13 mouse cellular contexts compared by ENCODE assay signal in genomic region chr19:4230415-4230814, GRCm38 (mm10). TPM values are rescaled to one million over a fixed set of nuclear protein-coding genes. Genes with fewer than 3 reads are reported as not detected.
DNase-seq lines count a peak whose midpoint lies in the region; ATAC-seq lines count a peak whose summit lies in the region.
"Had no signal": no experiment of that assay in that cellular context is flagged by ENCODE, and none has a peak within 500 bp of the region (broad histone marks: within the 10 kb centered on the region; RNA-seq: fewer than 3 reads in every experiment).

No protein-coding gene starts in this region.

- H3K27me3 ChIP-seq in heart, embryonic 15.5 days = 0 out of 2 replicates have a peak, but pooled peaks cover 6% of the 10 kb centered on the region
- H3K27me3 ChIP-seq in stomach, embryonic 15.5 days (replicated peaks) = no peaks in the 10 kb centered on the region
- peaks cover 10% of the 10 kb centered on the region for H3K27me3 ChIP-seq in forebrain, embryonic 16.5 days (replicated peaks; ENCODE audit: control insufficient read depth, insufficient read depth, low read length)
- no peaks in the 10 kb centered on the region for H3K27me3 ChIP-seq in forebrain, embryonic 11.5 days (ENCODE audit: control insufficient read depth, insufficient read depth, low read length)

- H3K27ac ChIP-seq in heart, embryonic 15.5 days = 0 out of 2 replicates have a peak overlapping the region, but pooled peaks have one; percentile 7
- H3K27ac ChIP-seq in stomach, embryonic 15.5 days = peak overlapping the region; percentile 61
- H3K27ac ChIP-seq in forebrain, embryonic 16.5 days (ENCODE audit: low read length) = no peak overlapping the region
- H3K27ac ChIP-seq in forebrain, embryonic 11.5 days (ENCODE audit: low read depth, low read length) = no peak overlapping the region
- H3K27ac ChIP-seq: neural tube, embryonic 12.5 days had no signal

- ATAC-seq in heart, embryonic 15.5 days (replicated peaks; ENCODE audit: insufficient number of reproducible peaks, insufficient read depth, low FRiP score, low read depth) = no peak
- no peak for ATAC-seq in stomach, embryonic 15.5 days (ENCODE audit: insufficient read depth, low FRiP score, low read depth)
- ATAC-seq in forebrain, embryonic 16.5 days = no peak
- no peak for ATAC-seq in forebrain, embryonic 11.5 days (replicated peaks; ENCODE audit: low FRiP score)
- ATAC-seq: forebrain, embryonic 14.5 days had no signal

- intact Hi-C loops in heart, postnatal 36 days (cut with DNase I) = no loop called here

- H3K4me1 ChIP-seq in heart, embryonic 15.5 days (replicated peaks) = peaks cover 16% of the 10 kb centered on the region
- peaks cover 29% of the 10 kb centered on the region for H3K4me1 ChIP-seq in stomach, embryonic 15.5 days
- peaks cover 11% of the 10 kb centered on the region for H3K4me1 ChIP-seq in forebrain, embryonic 16.5 days (replicated peaks; ENCODE audit: control insufficient read depth, insufficient read depth, low read length)
- H3K4me1 ChIP-seq in forebrain, embryonic 11.5 days (replicated peaks; ENCODE audit: control insufficient read depth, insufficient read depth, low read length) = no peaks in the 10 kb centered on the region; the same call in 1 of the 2 replicates

- no peaks in the 10 kb centered on the region for H3K9me3 ChIP-seq in heart, embryonic 15.5 days (replicated peaks)
- H3K9me3 ChIP-seq in stomach, embryonic 15.5 days = no peaks in the 10 kb centered on the region
- no peaks in the 10 kb centered on the region for H3K9me3 ChIP-seq in forebrain, embryonic 16.5 days (ENCODE audit: control insufficient read depth, low read length)
- no peaks in the 10 kb centered on the region for H3K9me3 ChIP-seq in forebrain, embryonic 11.5 days (ENCODE audit: control insufficient read depth, low read length)
- H3K9me3 ChIP-seq: neural tube, embryonic 12.5 days had no signal

- WGBS in heart, embryonic 15.5 days = 66% methylated on average over 8 of the region's 8 CpGs
- 59% methylated on average over 8 of the region's 8 CpGs for whole genome bisulfite sequencing in stomach, embryonic 15.5 days
- 80% methylated on average over 8 of the region's 8 CpGs for WGBS in forebrain, embryonic 16.5 days
- 77% methylated on average over 8 of the region's 8 CpGs for WGBS in forebrain, embryonic 11.5 days

- H3K4me2 ChIP-seq in heart, embryonic 15.5 days = no peak overlapping the region
- H3K4me2 ChIP-seq in stomach, embryonic 15.5 days = no peak overlapping the region
- H3K4me2 ChIP-seq in forebrain, embryonic 16.5 days (ENCODE audit: low read length) = no peak overlapping the region
- no peak overlapping the region for H3K4me2 ChIP-seq in forebrain, embryonic 11.5 days (ENCODE audit: low read depth, low read length, severe bottlenecking)

- peak; percentile 37 to 45 for DNase-seq in heart, adult 18-20 months
- no peak for DNase-seq in heart, postnatal 36 days
- DNase-seq in ovary, postnatal 36 days (ENCODE audit: low spot score) = peak; percentile 34
- DNase-seq in ovary, postnatal 14 days (ENCODE audit: low spot score) = no peak
- DNase-seq in forebrain, embryonic 11.5 days (ENCODE audit: low spot score) = no peak
- DNase-seq: cerebellum, adult 11-12 months had no signal

- no peaks in the 10 kb centered on the region for H3K36me3 ChIP-seq in heart, embryonic 15.5 days
- no peaks in the 10 kb centered on the region for H3K36me3 ChIP-seq in stomach, embryonic 15.5 days
- H3K36me3 ChIP-seq in forebrain, embryonic 16.5 days (ENCODE audit: control insufficient read depth, insufficient read depth) = no peaks in the 10 kb centered on the region
- H3K36me3 ChIP-seq in forebrain, embryonic 11.5 days (ENCODE audit: control insufficient read depth, insufficient read depth, low read length) = no peaks in the 10 kb centered on the region
- H3K36me3 ChIP-seq: neural tube, embryonic 12.5 days had no signal

- H3K4me3 ChIP-seq in heart, embryonic 15.5 days = no peak overlapping the region
- no peak overlapping the region for H3K4me3 ChIP-seq in stomach, embryonic 15.5 days (replicated peaks)
- no peak overlapping the region for H3K4me3 ChIP-seq in forebrain, embryonic 16.5 days (replicated peaks; ENCODE audit: low read length)
- H3K4me3 ChIP-seq in forebrain, embryonic 11.5 days (ENCODE audit: low read depth, low read length) = no peak overlapping the region
- H3K4me3 ChIP-seq: neural tube, embryonic 12.5 days had no signal

- no peak overlapping the region for H3K9ac ChIP-seq in heart, embryonic 15.5 days
- no peak overlapping the region for H3K9ac ChIP-seq in stomach, embryonic 15.5 days
- H3K9ac ChIP-seq in forebrain, embryonic 16.5 days (replicated peaks; ENCODE audit: low read depth, low read length) = no peak overlapping the region
- no peak overlapping the region for H3K9ac ChIP-seq in forebrain, embryonic 11.5 days (ENCODE audit: low read length)

RNA-seq across cellular contexts. Expression of gene Pold4, which starts 1.3 kb away (rescaled TPM):
- total RNA-seq in heart, adult 18-20 months (2021) = 10 to 100 TPM in 1 of 2 experiments, 1 to 10 TPM in 1; 9.1 to 19.9 TPM
- total RNA-seq in heart, postnatal 36 days (2021) = 10 to 100 TPM; 11.9 to 13.7 TPM
- 17.1 and 24.1 TPM in 2 replicates for polyA plus RNA-seq in heart, embryonic 15.5 days (2015; fragmentation: Nextera tagmentation; extraction: Ambion mirVana)
- polyA plus RNA-seq in stomach, embryonic 15.5 days (2015; fragmentation: Nextera tagmentation; extraction: Ambion mirVana) = 26.7 and 36.4 TPM in 2 replicates
- 19.6 and 21.9 TPM in 2 replicates for polyA plus RNA-seq in forebrain, embryonic 16.5 days (2015; fragmentation: Nextera tagmentation; extraction: Ambion mirVana)
- polyA plus RNA-seq in forebrain, embryonic 11.5 days (2014; fragmentation: Nextera tagmentation; extraction: Ambion mirVana) = 8.0 and 8.8 TPM in 2 replicates

RNA-seq across cellular contexts. Expression of gene AC109138.7, which starts 16.3 kb away (rescaled TPM):
- not detected for total RNA-seq in heart, adult 18-20 months (2021)
- total RNA-seq in heart, postnatal 36 days (2021) = not detected
- not detected in 2 replicates for polyA plus RNA-seq in heart, embryonic 15.5 days (2015; fragmentation: Nextera tagmentation; extraction: Ambion mirVana)
- polyA plus RNA-seq in stomach, embryonic 15.5 days (2015; fragmentation: Nextera tagmentation; extraction: Ambion mirVana) = not detected in 2 replicates
- polyA plus RNA-seq in forebrain, embryonic 16.5 days (2015; fragmentation: Nextera tagmentation; extraction: Ambion mirVana) = not detected in 2 replicates
- not detected in 2 replicates for polyA plus RNA-seq in forebrain, embryonic 11.5 days (2014; fragmentation: Nextera tagmentation; extraction: Ambion mirVana)
- total RNA-seq: ES-E14 had no signal
- polyA plus RNA-seq: forebrain, embryonic 14.5 days; intestine, embryonic 14.5 days; neural tube, embryonic 12.5 days had no signal

RNA-seq across cellular contexts. Expression of gene Clcf1, which starts 16.4 kb away (rescaled TPM):
- total RNA-seq in heart, adult 18-20 months (2021) = 1 to 10 TPM; 1.2 to 2.3 TPM
- 1 to 10 TPM in 1 of 2 experiments, under 1 TPM in 1; 0.51 to 1.2 TPM for total RNA-seq in heart, postnatal 36 days (2021)
- 0.96 and 1.9 TPM in 2 replicates for polyA plus RNA-seq in heart, embryonic 15.5 days (2015; fragmentation: Nextera tagmentation; extraction: Ambion mirVana)
- 5.4 and 6.2 TPM in 2 replicates for polyA plus RNA-seq in stomach, embryonic 15.5 days (2015; fragmentation: Nextera tagmentation; extraction: Ambion mirVana)
- polyA plus RNA-seq in forebrain, embryonic 16.5 days (2015; fragmentation: Nextera tagmentation; extraction: Ambion mirVana) = 0.40 and 0.49 TPM in 2 replicates
- 1.0 and 1.8 TPM in 2 replicates for polyA plus RNA-seq in forebrain, embryonic 11.5 days (2014; fragmentation: Nextera tagmentation; extraction: Ambion mirVana)

RNA-seq across cellular contexts. Expression of gene Rad9a, which starts 29.0 kb away (rescaled TPM):
- 1 to 10 TPM; 4.5 to 4.8 TPM for total RNA-seq in heart, adult 18-20 months (2021)
- 1 to 10 TPM; 5.2 to 5.3 TPM for total RNA-seq in heart, postnatal 36 days (2021)
- 17.3 and 24.1 TPM in 2 replicates for polyA plus RNA-seq in heart, embryonic 15.5 days (2015; fragmentation: Nextera tagmentation; extraction: Ambion mirVana)
- 25.4 and 27.4 TPM in 2 replicates for polyA plus RNA-seq in stomach, embryonic 15.5 days (2015; fragmentation: Nextera tagmentation; extraction: Ambion mirVana)
- 22.6 and 26.1 TPM in 2 replicates for polyA plus RNA-seq in forebrain, embryonic 16.5 days (2015; fragmentation: Nextera tagmentation; extraction: Ambion mirVana)
- polyA plus RNA-seq in forebrain, embryonic 11.5 days (2014; fragmentation: Nextera tagmentation; extraction: Ambion mirVana) = 49.9 and 52.6 TPM in 2 replicates

RNA-seq across cellular contexts. Expression of gene Ppp1ca, which starts 38.5 kb away (rescaled TPM):
- 100 to 1,000 TPM; 293 to 299 TPM for total RNA-seq in heart, adult 18-20 months (2021)
- 100 to 1,000 TPM; 326 to 332 TPM for total RNA-seq in heart, postnatal 36 days (2021)
- polyA plus RNA-seq in heart, embryonic 15.5 days (2015; fragmentation: Nextera tagmentation; extraction: Ambion mirVana) = 666 and 734 TPM in 2 replicates
- polyA plus RNA-seq in stomach, embryonic 15.5 days (2015; fragmentation: Nextera tagmentation; extraction: Ambion mirVana) = 745 and 766 TPM in 2 replicates
- polyA plus RNA-seq in forebrain, embryonic 16.5 days (2015; fragmentation: Nextera tagmentation; extraction: Ambion mirVana) = 551 and 574 TPM in 2 replicates
- 856 and 864 TPM in 2 replicates for polyA plus RNA-seq in forebrain, embryonic 11.5 days (2014; fragmentation: Nextera tagmentation; extraction: Ambion mirVana)

Comparison
In these comparisons a context has a peak if more than half of its experiments do, and no peak if none do; other contexts are left out.
1. DNase-seq: peak in heart, adult 18-20 months (2 of 2) and ovary, postnatal 36 days (single experiment); none in heart, postnatal 36 days (0 of 2), ovary, postnatal 14 days (single experiment) and forebrain, embryonic 11.5 days (single experiment).
2. H3K27ac ChIP-seq: peak in heart, embryonic 15.5 days (single experiment) and stomach, embryonic 15.5 days (single experiment); none in forebrain, embryonic 16.5 days (single experiment) and forebrain, embryonic 11.5 days (single experiment).